Comparison of ENCODE assay signal across 15 mouse cellular contexts in the genomic region with DNA sequence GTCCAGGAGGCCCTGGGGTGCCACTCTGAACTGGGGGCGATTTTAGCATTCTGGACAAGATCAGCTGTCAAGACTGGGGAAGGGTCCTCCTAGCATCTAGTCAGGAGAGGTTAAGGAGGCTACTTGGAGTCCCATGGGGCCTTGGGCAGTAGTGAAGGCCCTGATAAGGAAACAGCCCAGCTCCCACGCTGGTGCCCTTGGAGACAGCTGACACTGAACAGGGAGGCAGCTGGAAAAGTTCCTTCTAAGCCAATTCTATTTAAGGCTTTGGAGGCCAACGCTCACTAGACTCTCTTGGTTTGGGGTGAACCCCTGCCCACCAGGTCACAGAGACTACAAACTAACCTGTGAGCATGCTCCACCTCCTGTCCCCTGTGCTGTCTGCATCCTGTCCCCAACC. TPM values are rescaled to one million over a fixed set of nuclear protein-coding genes. Genes with fewer than 3 reads are reported as not detected.
DNase-seq lines count a peak whose midpoint lies in the region; ATAC-seq lines count a peak whose summit lies in the region.
"Had no signal": no experiment of that assay in that cellular context is flagged by ENCODE, and none has a peak within 500 bp of the region (broad histone marks: within the 10 kb centered on the region; RNA-seq: fewer than 3 reads in every experiment).

No protein-coding gene starts in this region.

- H3K4me1 ChIP-seq in heart, embryonic 11.5 days (ENCODE audit: control insufficient read depth, insufficient read depth, low read length), result peaks cover 15% of the 10 kb centered on the region
- H3K4me1 ChIP-seq in neural tube, embryonic 13.5 days (replicated peaks), result peaks cover 15% of the 10 kb centered on the region
- H3K4me1 ChIP-seq in neural tube, embryonic 15.5 days, result peaks cover 11% of the 10 kb centered on the region

- H3K9me3 ChIP-seq in heart, embryonic 11.5 days (replicated peaks; ENCODE audit: control insufficient read depth, low read length), result no peaks in the 10 kb centered on the region
- no peaks in the 10 kb centered on the region for H3K9me3 ChIP-seq in neural tube, embryonic 13.5 days
- H3K9me3 ChIP-seq in neural tube, embryonic 15.5 days (replicated peaks), result no peaks in the 10 kb centered on the region
- H3K9me3 ChIP-seq: midbrain, embryonic 12.5 days; neural tube, embryonic 12.5 days had no signal

- H3K36me3 ChIP-seq in heart, embryonic 11.5 days (ENCODE audit: control insufficient read depth, insufficient read depth, low read length), result no peaks in the 10 kb centered on the region
- no peaks in the 10 kb centered on the region for H3K36me3 ChIP-seq in neural tube, embryonic 13.5 days
- no peaks in the 10 kb centered on the region for H3K36me3 ChIP-seq in neural tube, embryonic 15.5 days
- H3K36me3 ChIP-seq: midbrain, embryonic 12.5 days; neural tube, embryonic 12.5 days had no signal

- WGBS in heart, embryonic 11.5 days (ENCODE audit: insufficient replicate concordance), result 6% methylated on average over 3 of the region's 3 CpGs
- WGBS in neural tube, embryonic 13.5 days, result 62% methylated on average over 3 of the region's 3 CpGs
- 57% methylated on average over 3 of the region's 3 CpGs for WGBS in neural tube, embryonic 15.5 days

- peak; percentile 32 to 65 for DNase-seq in adrenal gland, adult (ENCODE audit: inconsistent age in 2 of 2, low spot score in 1 of 2)
- no peak for DNase-seq in adrenal gland, postnatal 4 days (ENCODE audit: low spot score in 2 of 2)
- DNase-seq in heart, postnatal 14 days, result no peak
- peak; percentile 25 for DNase-seq in heart, postnatal 4 days
- DNase-seq: cerebellum, adult 11-12 months; layer of hippocampus, adult 9-11 months; lung, postnatal 14 days; right cerebral cortex, postnatal 25 days had no signal

- H3K9ac ChIP-seq in heart, embryonic 11.5 days (ENCODE audit: low read depth, low read length), result no peak overlapping the region
- no peak overlapping the region for H3K9ac ChIP-seq in neural tube, embryonic 13.5 days
- H3K9ac ChIP-seq in neural tube, embryonic 15.5 days (replicated peaks), result no peak overlapping the region
- H3K9ac ChIP-seq: midbrain, embryonic 12.5 days; neural tube, embryonic 12.5 days had no signal

- no peak overlapping the region for H3K4me3 ChIP-seq in heart, embryonic 11.5 days (ENCODE audit: low read depth, low read length)
- no peak overlapping the region for H3K4me3 ChIP-seq in neural tube, embryonic 13.5 days
- H3K4me3 ChIP-seq in neural tube, embryonic 15.5 days (replicated peaks), result no peak overlapping the region
- H3K4me3 ChIP-seq: midbrain, embryonic 12.5 days; neural tube, embryonic 12.5 days had no signal

- no peaks in the 10 kb centered on the region for H3K27me3 ChIP-seq in heart, embryonic 11.5 days (ENCODE audit: control insufficient read depth, insufficient read depth, low read length)
- no peaks in the 10 kb centered on the region for H3K27me3 ChIP-seq in neural tube, embryonic 13.5 days
- 0 out of 2 replicates have a peak, but pooled peaks cover 4% of the 10 kb centered on the region for H3K27me3 ChIP-seq in neural tube, embryonic 15.5 days (replicated peaks)
- H3K27me3 ChIP-seq: midbrain, embryonic 12.5 days; neural tube, embryonic 12.5 days had no signal

- intact Hi-C loops in heart, postnatal 14 days (cut with DNase I), result no loop called here

- peak overlapping the region; percentile 35 for H3K4me2 ChIP-seq in heart, embryonic 11.5 days
- no peak overlapping the region for H3K4me2 ChIP-seq in neural tube, embryonic 13.5 days
- H3K4me2 ChIP-seq in neural tube, embryonic 15.5 days, result no peak overlapping the region
- H3K4me2 ChIP-seq: liver, embryonic 11.5 days; midbrain, embryonic 12.5 days; neural tube, embryonic 12.5 days had no signal

- H3K27ac ChIP-seq in heart, embryonic 11.5 days (ENCODE audit: low read depth, low read length), result peak overlapping the region; percentile 35; the same call in 1 of the 2 replicates
- no peak overlapping the region for H3K27ac ChIP-seq in neural tube, embryonic 13.5 days (replicated peaks)
- H3K27ac ChIP-seq in neural tube, embryonic 15.5 days (replicated peaks), result no peak overlapping the region
- H3K27ac ChIP-seq: midbrain, embryonic 12.5 days; neural tube, embryonic 12.5 days had no signal

- ATAC-seq in heart, embryonic 11.5 days (replicated peaks; ENCODE audit: insufficient number of reproducible peaks, low FRiP score, low TSS enrichment), result peak; percentile 74
- 0 out of 2 replicates have a peak, but pooled peaks have one; percentile 8 for ATAC-seq in neural tube, embryonic 13.5 days (ENCODE audit: low read depth)
- ATAC-seq in neural tube, embryonic 15.5 days (ENCODE audit: low FRiP score), result no peak
- ATAC-seq in inflammation-experienced regulatory T-cells, adult 6 months, result no peak

RNA-seq across cellular contexts. Expression of a gene that starts 53.8 kb away (rescaled TPM):
- 10 to 100 TPM; 59.3 to 65.4 TPM for total RNA-seq in adrenal gland, postnatal 4 days (2021)
- 3.1 and 3.3 TPM in 2 replicates for polyA plus RNA-seq in heart, embryonic 11.5 days (2014; fragmentation: Nextera tagmentation; extraction: Ambion mirVana)
- 10 to 100 TPM; 19.4 to 20.5 TPM for total RNA-seq in heart, postnatal 14 days (2021)
- 1.8 and 2.2 TPM in 2 replicates for polyA plus RNA-seq in neural tube, embryonic 13.5 days (2015; fragmentation: Nextera tagmentation; extraction: Ambion mirVana)
- polyA plus RNA-seq in neural tube, embryonic 15.5 days (2015; fragmentation: Nextera tagmentation; extraction: Ambion mirVana), result 3.2 and 3.9 TPM in 2 replicates
- 10 to 100 TPM; 24.7 to 25.5 TPM for total RNA-seq in heart, postnatal 4 days (2021)
- 1 to 10 TPM; 1.1 to 2.8 (median 2.0) TPM for polyA plus RNA-seq in inflammation-experienced regulatory T-cells, adult 6 months (2017; shearing (Covaris generic))

Comparison
In these comparisons a context has a peak if more than half of its experiments do, and no peak if none do; other contexts are left out.
1. DNase-seq: peak in adrenal gland, adult (2 of 2) and heart, postnatal 4 days (single experiment); none in adrenal gland, postnatal 4 days (0 of 2) and heart, postnatal 14 days (0 of 2).
2. ATAC-seq: peak in heart, embryonic 11.5 days (single experiment) and neural tube, embryonic 13.5 days (single experiment); none in neural tube, embryonic 15.5 days (single experiment) and inflammation-experienced regulatory T-cells, adult 6 months (single experiment).